Mouse (Mus musculus) ES-E14 (cell line): Measurements from ENCODE around the gene Pld6. TPM values are rescaled to one million over a fixed set of nuclear protein-coding genes. Genes with fewer than 3 reads are reported as not detected.

Experiments used
- DNase-seq: peaks from one replicate; pipeline ENCODE4 v3.0.0-alpha.2; 2013; ENCODE audit warnings: low read depth, low spot score
- H3K27ac ChIP-seq: 2 replicates; pipeline ENCODE4 v1.5.1; 2012; ENCODE audit warnings: low read depth, mild to moderate bottlenecking, low read length, moderate library complexity, mixed read lengths; ENCODE audit not compliant: poor library complexity, insufficient read depth, severe bottlenecking
- H3K36me3 ChIP-seq: 2 replicates; pipeline ENCODE4 v1.6.1; 2012; ENCODE audit warnings: mild to moderate bottlenecking, low read length, moderate library complexity, mixed read lengths; ENCODE audit not compliant: control insufficient read depth, poor library complexity, insufficient read depth, severe bottlenecking
- H3K4me1 ChIP-seq, 2 experiments: fragments of 150-350 bp in 1 of 2; sonication (generic) in 1 of 2; 2 replicates each; pipeline ENCODE4 v1.6.1; 2012; ENCODE audit warnings: low read length in 2 of 2, mild to moderate bottlenecking in 1 of 2, mixed read lengths in 1 of 2; ENCODE audit not compliant: control insufficient read depth in 2 of 2, insufficient read depth in 2 of 2, poor library complexity in 1 of 2
- H3K4me3 ChIP-seq, 2 experiments: fragments of 150-350 bp in 1 of 2; sonication (generic) in 1 of 2; 2 replicates each; pipeline ENCODE4 v1.5.1; 2012; ENCODE audit warnings: low read length in 2 of 2, low read depth in 1 of 2, mild to moderate bottlenecking in 1 of 2, mixed read lengths in 1 of 2; ENCODE audit not compliant: insufficient read depth in 1 of 2, poor library complexity in 1 of 2, severe bottlenecking in 1 of 2
- H3K9ac ChIP-seq: 2 replicates; pipeline ENCODE4 v1.6.1; 2012; ENCODE audit warnings: low read depth, mild to moderate bottlenecking, low read length, mixed read lengths; ENCODE audit not compliant: poor library complexity, insufficient read depth, severe bottlenecking
- H3K9me3 ChIP-seq: fragments of 150-350 bp; sonication (generic); 2 replicates; pipeline ENCODE4 v1.6.1; 2012; ENCODE audit warnings: low read depth, mild to moderate bottlenecking, low read length; ENCODE audit not compliant: control insufficient read depth, insufficient read depth
- CHD2 ChIP-seq: IDR thresholded peaks from 2 replicates; pipeline ENCODE4 v1.6.1; 2014; ENCODE audit warnings: mild to moderate bottlenecking, low read depth, low read length, inconsistent platforms
- HCFC1 ChIP-seq: IDR thresholded peaks from 2 replicates; pipeline ENCODE4 v1.6.1; 2012; ENCODE audit warnings: low read length, inconsistent platforms, borderline replicate concordance; ENCODE audit not compliant: insufficient read depth
- MAFK ChIP-seq: IDR thresholded peaks from 2 replicates; pipeline ENCODE4 v1.6.1; 2014; ENCODE audit warnings: mild to moderate bottlenecking, low read depth, low read length, inconsistent platforms; ENCODE audit not compliant: insufficient read depth
- ZC3H11A ChIP-seq: IDR thresholded peaks from 2 replicates; pipeline ENCODE4 v1.6.1; 2012; ENCODE audit warnings: low read depth, mild to moderate bottlenecking, inconsistent platforms, low read length, borderline replicate concordance
- ZNF384 ChIP-seq: IDR thresholded peaks from 2 replicates; pipeline ENCODE4 v1.6.1; 2012; ENCODE audit warnings: low read depth, low read length, inconsistent platforms
- in situ Hi-C, 2 experiments: fragments of 600-800 bp; cut with MboI; formaldehyde crosslinking; loops; one replicate each; pipeline ENCODE4 v1.15.1; 2025; ENCODE audit warnings: low sequenced_read_pairs in 2 of 2, inconsistent platforms in 1 of 2; ENCODE audit not compliant: unreplicated experiment in 2 of 2
- total RNA-seq: library from RNA; depleted of rRNA; stranded (reverse); fragments of 300-350 nt; gene quantifications from 2 replicates; pipeline ENCODE4 v1.2.3, GENCODE M21; 2012; rRNA removed

The Pld6 gene
- total RNA-seq, result 9.0 and 16.5 TPM in 2 replicates

DNA sequence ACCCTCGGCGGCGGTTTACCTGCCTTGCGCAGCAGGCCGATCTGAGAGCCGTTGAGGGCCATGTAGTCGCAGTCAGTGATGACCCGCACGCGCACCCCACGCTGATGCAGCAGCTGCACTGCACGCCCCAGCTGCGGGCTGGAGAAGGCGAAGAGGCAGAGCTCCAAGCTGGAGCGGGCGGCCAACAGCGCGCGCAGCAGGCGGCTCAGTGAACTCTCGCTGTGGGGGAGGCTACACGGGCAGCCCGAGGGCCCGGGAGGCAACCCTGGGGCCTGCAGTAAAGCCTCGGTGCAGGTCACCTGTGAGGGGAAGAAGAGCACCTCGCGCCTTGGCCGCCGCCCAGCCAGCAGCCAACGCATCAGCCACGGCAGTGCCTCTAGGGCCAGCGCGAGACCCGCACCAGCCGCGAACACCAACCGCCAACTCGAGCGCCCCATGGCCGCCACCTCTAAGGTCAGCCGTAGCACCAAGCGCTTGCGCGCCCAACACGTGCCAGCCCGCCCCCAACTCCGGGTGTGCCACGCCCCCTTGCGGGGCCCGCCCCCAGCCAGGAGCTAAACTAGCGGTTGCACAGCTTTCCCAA, at the start of gene Pld6:
TSS of gene Pld6 (minus strand) at position 447 of the 583 bp plus-strand sequence.
- peaks cover 11% of the 10 kb centered on the region for H3K36me3 ChIP-seq
- H3K4me1 ChIP-seq, result peaks cover 3 to 6% of the 10 kb centered on the region in 2 experiments; a peak in 1 of 4 replicates
- in situ Hi-C loops, result no loop called here
- TF ChIP-seq ZC3H11A, result no peak
- no peak for TF ChIP-seq MAFK
- no peak for TF ChIP-seq ZNF384
- TF ChIP-seq CHD2, result no peak
- TF ChIP-seq HCFC1, result no peak
- peak; percentile 76 for DNase-seq
- H3K9me3 ChIP-seq, result no peaks in the 10 kb centered on the region
- H3K27ac ChIP-seq, result no peak within 1 kb of the TSS
- peak within 1 kb of the TSS; percentile 52 to 74 for H3K4me3 ChIP-seq
- H3K9ac ChIP-seq, result peak within 1 kb of the TSS; percentile 79

DNA sequence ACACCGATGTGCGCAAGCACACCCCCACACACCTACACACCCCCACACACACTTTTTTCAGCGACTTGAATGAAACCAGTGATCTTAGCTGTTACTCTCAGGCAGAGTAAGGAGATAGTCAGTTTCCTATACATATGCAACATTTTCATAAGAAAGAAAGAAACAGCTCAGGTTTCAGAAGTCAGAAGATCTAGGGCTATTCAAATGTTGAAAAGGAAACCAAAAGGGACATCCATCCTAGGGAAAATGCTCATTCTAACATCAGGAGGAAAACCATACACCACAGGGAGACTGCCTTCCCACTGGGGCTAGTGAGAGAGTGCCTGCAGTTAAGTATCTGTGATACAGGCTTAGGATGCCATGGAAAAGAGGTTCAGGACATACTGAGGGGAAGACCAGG, 34.2 kb upstream of the Pld6 start:
- Histone ChIP-seq H3K4me3 (no peak overlapping the region), H3K4me1 (peaks cover 0 to 8% of the 10 kb centered on the region in 2 experiments; a peak in 2 of 4 replicates), H3K36me3 (peaks cover 59% of the 10 kb centered on the region), H3K9ac (no peak overlapping the region), H3K9me3 (no peaks in the 10 kb centered on the region), H3K27ac (no peak overlapping the region)
- TF ChIP-seq CHD2 (no peak), MAFK (no peak), ZNF384 (no peak)
- DNase-seq, result no peak
- in situ Hi-C loops, result no loop called here

DNA sequence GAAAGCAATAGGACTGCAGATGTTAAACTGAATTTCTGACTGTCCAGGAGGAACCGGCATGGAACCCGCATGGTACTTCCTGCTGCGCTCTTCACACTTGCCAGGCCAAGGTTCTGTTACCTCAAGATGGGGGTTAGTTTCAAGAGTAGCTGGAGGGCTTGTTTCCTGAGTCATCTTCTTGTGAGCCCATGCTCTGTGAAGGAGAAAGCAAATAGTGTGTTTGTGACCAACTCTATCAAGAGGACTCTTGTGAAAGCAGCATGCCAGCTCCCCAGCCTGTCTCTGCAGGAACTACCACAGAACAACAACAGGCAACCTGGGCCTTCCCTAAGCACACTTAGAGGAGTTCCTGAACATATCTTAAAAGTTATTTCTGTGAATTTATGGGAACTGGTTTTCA, 30.5 kb upstream of the Pld6 start:
- Histone ChIP-seq H3K4me1 (peaks cover 2 to 23% of the 10 kb centered on the region in 2 experiments; a peak in 3 of 4 replicates), H3K27ac (no peak overlapping the region), H3K9ac (no peak overlapping the region), H3K9me3 (no peaks in the 10 kb centered on the region), H3K4me3 (no peak overlapping the region), H3K36me3 (peaks cover 39% of the 10 kb centered on the region)
- DNase-seq, result no peak
- no peak for TF ChIP-seq MAFK
- in situ Hi-C loops, result no loop called here

DNA sequence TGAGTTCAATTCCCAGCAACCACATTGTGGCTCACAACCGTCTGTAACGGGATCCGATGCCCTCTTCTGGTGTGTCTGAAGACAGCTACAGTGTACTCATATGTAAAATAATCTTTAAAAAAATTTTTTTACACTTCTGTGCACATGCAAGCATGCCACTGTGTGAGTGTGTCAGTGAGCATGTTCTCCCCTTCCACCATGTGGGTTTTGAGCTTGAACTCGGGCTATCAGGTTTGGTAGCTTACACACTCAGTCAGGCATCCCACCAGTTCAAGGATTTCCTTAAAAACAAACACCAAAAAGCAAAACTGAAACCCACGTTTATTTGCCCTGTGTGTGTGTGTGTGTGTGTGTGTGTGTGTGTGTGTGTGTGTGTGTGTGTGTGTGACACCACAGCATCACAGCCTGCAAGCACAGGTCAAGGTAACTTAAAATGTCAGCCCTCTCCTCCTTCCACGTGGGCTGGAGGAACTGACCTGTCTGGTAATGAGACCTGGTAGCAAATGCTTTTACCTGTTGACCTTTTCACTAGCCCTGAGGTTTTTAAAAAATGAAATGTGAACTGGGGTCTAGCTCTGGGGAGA, 28.1 kb upstream of the Pld6 start:
- in situ Hi-C loops, result no loop called here
- Histone ChIP-seq H3K9me3 (no peaks in the 10 kb centered on the region), H3K4me1 (peaks cover 8 to 27% of the 10 kb centered on the region in 2 experiments; a peak in 3 of 4 replicates), H3K27ac (no peak overlapping the region), H3K9ac (no peak overlapping the region), H3K36me3 (peaks cover 29% of the 10 kb centered on the region), H3K4me3 (no peak overlapping the region)
- TF ChIP-seq MAFK, result no peak
- TF ChIP-seq ZC3H11A, result no peak
- no peak for TF ChIP-seq HCFC1
- no peak for TF ChIP-seq ZNF384
- TF ChIP-seq CHD2, result no peak
- no peak for DNase-seq

DNA sequence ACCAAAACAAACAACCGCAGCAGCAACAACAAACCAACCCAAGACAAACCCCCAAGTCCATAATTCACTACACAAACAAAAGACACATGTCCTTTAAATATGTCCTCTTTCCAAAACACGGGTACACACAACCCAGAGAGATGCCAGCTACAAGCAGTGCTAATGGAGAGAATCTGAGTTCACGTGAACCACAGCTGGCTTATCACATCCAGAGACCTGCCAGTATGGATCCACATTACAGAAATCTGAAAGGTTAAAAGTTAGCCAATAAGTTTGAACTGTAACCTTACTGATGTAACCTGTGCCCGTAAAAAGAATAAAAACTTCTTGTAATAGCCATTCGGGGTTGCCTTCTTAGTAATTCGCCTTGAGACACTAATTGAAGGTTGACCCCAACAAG, 27.5 kb upstream of the Pld6 start:
- peaks cover 27% of the 10 kb centered on the region for H3K36me3 ChIP-seq
- no peaks in the 10 kb centered on the region for H3K9me3 ChIP-seq
- DNase-seq, result no peak
- no peak overlapping the region for H3K9ac ChIP-seq
- in situ Hi-C loops, result no loop called here
- peak overlapping the region; percentile 76; the same call in 1 of the 2 replicates for H3K27ac ChIP-seq
- H3K4me1 ChIP-seq, result peaks cover 8 to 27% of the 10 kb centered on the region in 2 experiments; a peak in 3 of 4 replicates
- no peak for TF ChIP-seq HCFC1
- TF ChIP-seq ZNF384, result no peak
- TF ChIP-seq ZC3H11A, result no peak
- TF ChIP-seq MAFK, result no peak
- TF ChIP-seq CHD2, result no peak
- no peak overlapping the region for H3K4me3 ChIP-seq
